Mouse (Mus musculus): ENCODE results near the gene Zmym6.

DNA sequence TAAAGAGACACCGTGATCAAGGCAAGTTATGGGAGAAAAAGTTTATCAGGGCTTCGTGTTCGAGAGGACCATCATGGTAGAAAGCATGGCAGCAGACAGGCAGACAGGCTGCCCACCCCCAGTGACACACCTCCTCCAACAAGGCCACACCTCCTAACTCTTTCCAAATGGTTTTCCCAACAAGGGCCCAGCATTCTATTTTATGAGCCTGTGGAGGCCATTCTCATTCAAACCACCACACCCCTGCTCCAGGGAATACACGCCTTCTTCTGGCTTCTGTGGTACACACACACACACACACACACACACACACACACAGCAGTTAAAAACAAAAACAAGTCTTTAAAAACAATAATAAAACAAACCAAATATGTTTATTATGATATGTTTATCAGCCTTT is 80.6 kb downstream of the Zmym6 start:
- no peak for TF ChIP-seq EP300 (IDR thresholded peaks at IDR 0.05; ENCODE audit: low read depth)
- no peak for TF ChIP-seq CTCF (IDR thresholded peaks at IDR 0.05; ENCODE audit: low read depth)

Data from liver, postnatal 0 days (tissue).